Mouse (Mus musculus) ES-Bruce4 (cell line): ENCODE results near the gene Mcrip2. TPM values are rescaled to one million over a fixed set of nuclear protein-coding genes. Genes with fewer than 3 reads are reported as not detected.

ENCODE experiments used
- H3K27ac ChIP-seq: 2 replicates; pipeline ENCODE4 v1.5.1; 2012; ENCODE audit warnings: low read length, inconsistent platforms; ENCODE audit not compliant: insufficient read depth
- H3K27me3 ChIP-seq: 2 replicates; pipeline ENCODE4 v1.6.1; 2012; ENCODE audit warnings: mild to moderate bottlenecking, low read length, inconsistent platforms; ENCODE audit not compliant: control insufficient read depth, poor library complexity, insufficient read depth, severe bottlenecking
- H3K36me3 ChIP-seq: 2 replicates; pipeline ENCODE4 v1.6.1; 2012; ENCODE audit warnings: inconsistent platforms, mild to moderate bottlenecking, low read length, moderate library complexity; ENCODE audit not compliant: control insufficient read depth, poor library complexity, insufficient read depth, severe bottlenecking
- H3K4me1 ChIP-seq: one replicate; pipeline ENCODE4 v1.8.1; 2011; ENCODE audit warnings: low read length; ENCODE audit not compliant: control insufficient read depth, insufficient read depth
- H3K4me3 ChIP-seq: 2 replicates; pipeline ENCODE4 v1.5.1; 2011; ENCODE audit warnings: low read depth, mild to moderate bottlenecking, low read length
- H3K9ac ChIP-seq: 2 replicates; pipeline ENCODE4 v1.6.1; 2012; ENCODE audit warnings: low read depth, mild to moderate bottlenecking, inconsistent platforms; ENCODE audit not compliant: poor library complexity, severe bottlenecking
- H3K9me3 ChIP-seq: replicated peaks from 2 replicates; pipeline ENCODE4 v1.6.1; 2012; ENCODE audit warnings: mild to moderate bottlenecking, low read length, inconsistent platforms; ENCODE audit not compliant: control insufficient read depth, poor library complexity, insufficient read depth, severe bottlenecking
- CTCF ChIP-seq: IDR thresholded peaks from one replicate; pipeline ENCODE4 v1.8.1; 2011; ENCODE audit warnings: low read depth, low read length
- EP300 ChIP-seq: IDR thresholded peaks from 2 replicates; pipeline ENCODE4 v1.6.1; 2011; ENCODE audit warnings: low read depth, low read length; ENCODE audit not compliant: insufficient read depth
- POLR2A ChIP-seq: IDR thresholded peaks from one replicate; pipeline ENCODE4 v1.8.1; 2011; ENCODE audit warnings: low read length; ENCODE audit not compliant: insufficient read depth
- polyA plus RNA-seq: library from polyadenylated mRNA; stranded (reverse); fragments of >200 nt; gene quantifications from 2 replicates; pipeline ENCODE4 v1.2.4, GENCODE M21; 2011; ENCODE audit warnings: low read depth; ENCODE audit not compliant: missing spikeins, insufficient read depth, insufficient read length

The Mcrip2 gene
- polyA plus RNA-seq, 1 experiment: 6.1 TPM

DNA sequence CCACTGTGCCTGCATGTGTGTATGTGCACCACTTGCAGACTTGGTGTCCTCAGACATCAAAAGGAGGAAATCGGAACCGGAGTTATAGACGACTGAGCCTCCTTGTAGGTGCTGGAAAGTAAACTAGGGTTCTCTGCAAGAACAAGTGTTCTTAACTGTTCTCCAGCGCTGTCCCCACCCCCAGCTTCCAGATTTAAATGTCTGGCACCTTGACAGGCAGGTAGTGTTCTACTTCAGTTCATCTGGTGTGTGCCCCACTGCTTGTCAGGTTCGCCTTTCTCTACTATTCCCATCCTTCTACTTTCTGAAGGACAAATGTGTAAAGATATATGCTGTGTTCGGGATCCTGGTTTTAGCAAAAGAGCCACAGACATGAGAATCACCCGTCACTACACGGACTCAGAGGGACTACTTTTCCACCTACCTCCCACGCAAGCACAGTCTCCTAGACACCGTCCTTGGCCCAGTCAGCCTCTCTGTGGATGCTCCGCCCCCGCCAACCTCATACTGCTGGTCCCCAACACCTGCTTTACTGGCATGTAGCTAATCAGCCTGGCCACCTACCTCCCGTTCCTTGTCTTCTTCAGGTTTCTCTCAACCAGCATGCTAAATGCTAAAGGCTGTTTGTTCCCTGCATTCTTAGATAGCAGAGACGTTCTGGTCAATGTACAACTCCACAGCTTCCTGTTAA is 44.8 kb upstream of the Mcrip2 start:
- no peaks in the 10 kb centered on the region for H3K36me3 ChIP-seq
- no peak overlapping the region for H3K27ac ChIP-seq
- H3K4me1 ChIP-seq: no peaks in the 10 kb centered on the region
- H3K27me3 ChIP-seq: no peaks in the 10 kb centered on the region
- TF ChIP-seq POLR2A: no peak
- no peak for TF ChIP-seq EP300
- no peak for TF ChIP-seq CTCF
- H3K9ac ChIP-seq: no peak overlapping the region
- H3K4me3 ChIP-seq: no peak overlapping the region
- no peaks in the 10 kb centered on the region for H3K9me3 ChIP-seq

GRCm38 (mm10) chr17:25911816-25912215 is 43.3 kb upstream of the Mcrip2 start:
- H3K36me3 ChIP-seq: no peaks in the 10 kb centered on the region
- H3K9me3 ChIP-seq: no peaks in the 10 kb centered on the region
- H3K4me3 ChIP-seq: no peak overlapping the region
- H3K27ac ChIP-seq: no peak overlapping the region
- H3K27me3 ChIP-seq: no peaks in the 10 kb centered on the region
- H3K9ac ChIP-seq: no peak overlapping the region
- TF ChIP-seq CTCF (no peak), POLR2A (no peak), EP300 (no peak)
- H3K4me1 ChIP-seq: no peaks in the 10 kb centered on the region

- no peaks in the 10 kb centered on the region for H3K4me1 ChIP-seq
- TF ChIP-seq EP300 (no peak), POLR2A (no peak), CTCF (no peak)
These were observed 39.1 kb upstream of the Mcrip2 start for GRCm38 (mm10) chr17:25907640-25908039.

DNA sequence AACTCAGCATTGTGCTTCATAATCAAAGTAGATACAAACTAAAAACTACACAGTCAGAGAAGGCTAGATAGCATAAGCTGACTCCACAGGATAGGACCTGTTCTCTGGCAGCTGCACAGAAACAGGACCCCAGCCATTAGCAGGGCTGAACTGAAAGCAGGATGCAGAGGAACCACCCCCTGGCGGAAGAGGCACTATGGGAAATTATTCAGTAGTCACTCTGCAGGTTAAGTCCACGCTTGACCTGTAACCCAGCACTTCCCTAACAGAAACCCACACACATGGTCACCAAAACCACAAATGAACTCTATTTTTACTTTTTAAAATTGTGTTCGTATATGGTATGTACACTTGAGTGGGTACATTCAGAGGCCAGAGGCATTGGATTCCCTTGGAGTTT is 34.5 kb upstream of the Mcrip2 start:
- H3K9ac ChIP-seq: no peak overlapping the region
- no peak overlapping the region for H3K27ac ChIP-seq
- H3K4me1 ChIP-seq: no peaks in the 10 kb centered on the region
- no peaks in the 10 kb centered on the region for H3K36me3 ChIP-seq
- no peaks in the 10 kb centered on the region for H3K27me3 ChIP-seq
- H3K9me3 ChIP-seq: no peaks in the 10 kb centered on the region
- H3K4me3 ChIP-seq: no peak overlapping the region
- TF ChIP-seq POLR2A (no peak), EP300 (no peak), CTCF (no peak)

More at GRCm38 (mm10) chr17:25907640-25908039, 39.1 kb upstream of the Mcrip2 start:
- Histone ChIP-seq H3K27ac (no peak overlapping the region), H3K36me3 (no peaks in the 10 kb centered on the region), H3K4me3 (no peak overlapping the region), H3K9ac (no peak overlapping the region), H3K9me3 (no peaks in the 10 kb centered on the region), H3K27me3 (no peaks in the 10 kb centered on the region)

- H3K9me3 ChIP-seq: no peaks in the 10 kb centered on the region
- H3K9ac ChIP-seq: no peak overlapping the region
- H3K27ac ChIP-seq: no peak overlapping the region
- H3K4me3 ChIP-seq: no peak overlapping the region
- H3K27me3 ChIP-seq: no peaks in the 10 kb centered on the region
- no peaks in the 10 kb centered on the region for H3K4me1 ChIP-seq
- no peak for TF ChIP-seq CTCF
- no peak for TF ChIP-seq POLR2A
- no peak for TF ChIP-seq EP300
- H3K36me3 ChIP-seq: no peaks in the 10 kb centered on the region
These were observed 31.6 kb upstream of the Mcrip2 start for GRCm38 (mm10) chr17:25900193-25900592.

GRCm38 (mm10) chr17:25895891-25896290 is 27.3 kb upstream of the Mcrip2 start:
- Histone ChIP-seq H3K27ac (no peak overlapping the region), H3K4me1 (peaks cover 1% of the 10 kb centered on the region), H3K4me3 (no peak overlapping the region), H3K9me3 (no peaks in the 10 kb centered on the region), H3K36me3 (no peaks in the 10 kb centered on the region), H3K27me3 (no peaks in the 10 kb centered on the region), H3K9ac (no peak overlapping the region)
- TF ChIP-seq CTCF: no peak
- TF ChIP-seq EP300: no peak
- TF ChIP-seq POLR2A: no peak
